Mouse (Mus musculus): ENCODE data around the gene Angptl8. TPM values are rescaled to one million over a fixed set of nuclear protein-coding genes. Genes with fewer than 3 reads are reported as not detected.

Angptl8 gene
- polyA plus RNA-seq, 1 experiment from 2014 or later = 0.66 TPM

DNA sequence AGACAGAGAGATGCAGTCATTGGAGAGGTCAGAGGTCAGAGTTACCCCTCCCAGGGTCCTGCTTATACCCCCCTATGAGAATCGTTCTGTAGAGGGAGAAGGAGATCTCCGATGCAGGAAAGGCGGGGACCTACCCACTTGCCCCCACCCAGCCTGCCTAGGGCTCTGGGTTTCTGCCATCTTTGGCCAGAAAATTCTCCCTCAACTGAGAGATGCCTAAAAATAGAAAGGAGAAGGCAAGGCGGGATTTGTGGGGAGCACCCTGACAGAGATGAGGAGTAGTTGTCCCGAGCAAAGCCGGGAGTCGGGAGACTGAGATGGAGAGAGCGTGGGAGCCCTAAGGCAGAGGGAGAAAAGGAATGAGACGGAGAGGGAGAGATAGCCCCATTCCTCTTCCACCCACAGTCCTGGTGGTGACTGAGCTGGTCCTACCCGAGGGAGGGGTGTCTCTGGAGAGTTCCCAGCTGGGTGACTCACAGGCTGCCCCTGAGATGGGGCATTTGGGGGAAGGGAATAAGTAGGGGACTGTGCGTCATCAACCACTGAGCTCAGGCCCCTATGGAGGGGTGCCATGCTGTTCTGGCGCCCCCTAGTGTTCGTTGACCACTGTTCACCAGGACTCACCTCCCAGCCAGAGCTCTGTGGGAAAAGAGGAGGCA, 31.2 kb upstream of the Angptl8 start:
- WGBS = 39% methylated on average over 13 of the region's 13 CpGs
- Histone ChIP-seq H3K27ac (ENCODE audit: low read depth, low read length) (no peak overlapping the region), H3K27me3 (replicated peaks; ENCODE audit: control insufficient read depth, insufficient read depth, low read length) (no peaks in the 10 kb centered on the region), H3K4me1 (ENCODE audit: control insufficient read depth, insufficient read depth, low read depth, low read length) (no peaks in the 10 kb centered on the region), H3K9ac (ENCODE audit: low read depth, low read length) (0 out of 2 replicates have a peak overlapping the region, but pooled peaks have one; percentile 8), H3K4me3 (ENCODE audit: low read length) (no peak overlapping the region), H3K9me3 (ENCODE audit: control insufficient read depth, low read length) (no peaks in the 10 kb centered on the region), H3K4me2 (ENCODE audit: low read length) (no peak overlapping the region), H3K36me3 (ENCODE audit: control insufficient read depth, insufficient read depth, low read length) (no peaks in the 10 kb centered on the region)
- peak; percentile 85 for ATAC-seq

DNA sequence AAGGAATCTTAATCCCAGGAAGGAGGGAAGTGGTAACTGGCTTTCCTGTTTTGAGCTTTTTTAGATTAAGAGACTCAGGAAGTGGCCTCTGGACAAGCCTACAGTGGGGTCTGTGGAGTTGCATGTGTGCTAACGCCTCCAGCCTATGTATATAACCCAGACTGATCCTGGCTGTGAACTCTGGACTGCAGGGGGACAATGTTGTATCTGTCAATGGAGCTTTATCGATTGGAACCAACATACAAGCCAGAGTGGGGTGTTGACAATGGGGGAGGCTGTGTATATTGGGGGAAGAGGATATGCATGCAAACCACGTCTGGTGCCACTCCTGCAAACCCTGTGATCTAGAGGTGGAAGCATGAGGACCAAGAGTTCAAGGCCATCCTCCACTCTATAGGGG, 28.9 kb upstream of the Angptl8 start:
- ATAC-seq = no peak
- no peak overlapping the region for H3K4me2 ChIP-seq (ENCODE audit: low read length)
- H3K36me3 ChIP-seq (ENCODE audit: control insufficient read depth, insufficient read depth, low read length) = no peaks in the 10 kb centered on the region
- no peak overlapping the region for H3K27ac ChIP-seq (ENCODE audit: low read depth, low read length)
- H3K27me3 ChIP-seq (replicated peaks; ENCODE audit: control insufficient read depth, insufficient read depth, low read length) = no peaks in the 10 kb centered on the region
- H3K9ac ChIP-seq (ENCODE audit: low read depth, low read length) = no peak overlapping the region
- H3K4me1 ChIP-seq (ENCODE audit: control insufficient read depth, insufficient read depth, low read depth, low read length) = no peaks in the 10 kb centered on the region
- 68% methylated on average over 3 of the region's 3 CpGs for WGBS
- no peaks in the 10 kb centered on the region for H3K9me3 ChIP-seq (ENCODE audit: control insufficient read depth, low read length)
- no peak overlapping the region for H3K4me3 ChIP-seq (ENCODE audit: low read length)

DNA sequence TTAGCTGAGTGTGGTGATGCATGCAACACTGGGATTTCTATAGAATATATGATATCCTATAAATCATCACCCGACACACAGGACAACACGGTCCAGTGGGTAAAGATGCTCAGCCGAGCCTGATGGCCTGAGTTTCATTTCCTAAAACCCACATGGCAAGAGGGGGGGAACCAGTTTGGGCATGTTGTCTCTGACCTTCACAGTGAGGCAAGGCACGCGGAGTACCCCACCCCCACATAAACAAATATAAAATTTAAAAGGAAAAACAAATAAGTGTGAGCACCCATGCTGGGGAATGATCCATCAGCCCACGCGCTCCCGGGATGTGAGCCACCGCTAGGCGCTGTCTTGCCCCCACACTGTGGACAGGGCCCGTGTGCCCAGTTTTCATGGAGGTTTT, 28.3 kb upstream of the Angptl8 start:
- 78% methylated on average over 11 of the region's 11 CpGs for WGBS
- Histone ChIP-seq H3K9ac (ENCODE audit: low read depth, low read length) (no peak overlapping the region), H3K27me3 (replicated peaks; ENCODE audit: control insufficient read depth, insufficient read depth, low read length) (no peaks in the 10 kb centered on the region), H3K4me2 (ENCODE audit: low read length) (no peak overlapping the region), H3K4me1 (ENCODE audit: control insufficient read depth, insufficient read depth, low read depth, low read length) (no peaks in the 10 kb centered on the region), H3K4me3 (ENCODE audit: low read length) (no peak overlapping the region), H3K27ac (ENCODE audit: low read depth, low read length) (no peak overlapping the region), H3K36me3 (ENCODE audit: control insufficient read depth, insufficient read depth, low read length) (no peaks in the 10 kb centered on the region), H3K9me3 (ENCODE audit: control insufficient read depth, low read length) (no peaks in the 10 kb centered on the region)
- no peak for ATAC-seq

DNA sequence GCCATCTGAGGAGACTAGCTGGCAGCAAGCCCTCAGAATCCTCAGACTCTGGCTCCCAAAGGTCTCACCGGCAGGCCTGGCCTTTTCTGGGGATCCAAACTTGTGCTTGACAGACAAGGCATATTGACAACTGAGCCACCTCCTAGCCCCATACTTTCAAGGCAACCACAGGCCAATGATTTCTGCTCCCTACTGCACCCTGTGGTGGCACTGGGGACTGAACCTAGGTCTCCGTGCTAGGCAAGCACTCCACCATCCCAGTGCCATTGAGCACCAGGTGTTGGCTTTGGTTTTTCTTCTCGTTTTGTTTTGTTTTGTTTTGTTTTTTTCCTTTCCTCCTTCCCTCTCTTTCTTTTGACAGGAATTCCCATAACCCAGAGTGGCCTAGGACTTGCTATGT, 26.7 kb upstream of the Angptl8 start:
- Histone ChIP-seq H3K9ac (ENCODE audit: low read depth, low read length) (no peak overlapping the region), H3K4me1 (ENCODE audit: control insufficient read depth, insufficient read depth, low read depth, low read length) (no peaks in the 10 kb centered on the region), H3K4me2 (ENCODE audit: low read length) (no peak overlapping the region), H3K36me3 (ENCODE audit: control insufficient read depth, insufficient read depth, low read length) (no peaks in the 10 kb centered on the region), H3K27me3 (replicated peaks; ENCODE audit: control insufficient read depth, insufficient read depth, low read length) (no peaks in the 10 kb centered on the region), H3K4me3 (ENCODE audit: low read length) (no peak overlapping the region), H3K27ac (ENCODE audit: low read depth, low read length) (no peak overlapping the region), H3K9me3 (ENCODE audit: control insufficient read depth, low read length) (no peaks in the 10 kb centered on the region)
- 61% methylated on average over 3 of the region's 3 CpGs for WGBS
- no peak for ATAC-seq

DNA sequence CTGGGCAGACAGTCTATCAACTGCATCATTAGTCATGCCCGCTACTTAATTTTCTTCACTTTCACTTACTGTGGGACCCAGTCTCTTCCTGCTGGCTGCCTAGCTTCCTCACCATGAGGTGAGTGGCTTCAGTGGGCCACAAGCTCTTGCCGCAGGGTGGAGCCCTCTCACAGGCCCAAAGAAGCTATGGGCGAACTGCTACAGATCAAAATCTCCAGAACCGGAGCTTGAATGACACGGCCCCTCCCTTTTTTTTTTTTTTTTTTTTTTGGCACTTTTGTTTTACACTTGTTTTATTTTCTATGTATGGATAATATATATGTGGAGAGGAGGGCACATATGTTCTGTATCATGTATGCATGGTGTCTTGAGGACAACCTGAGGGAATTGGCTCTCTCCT, 24.1 kb upstream of the Angptl8 start:
- H3K4me3 ChIP-seq (ENCODE audit: low read length) = no peak overlapping the region
- H3K4me2 ChIP-seq (ENCODE audit: low read length) = no peak overlapping the region
- 94% methylated on average over 5 of the region's 5 CpGs for WGBS
- ATAC-seq = no peak
- no peak overlapping the region for H3K9ac ChIP-seq (ENCODE audit: low read depth, low read length)
- no peaks in the 10 kb centered on the region for H3K27me3 ChIP-seq (replicated peaks; ENCODE audit: control insufficient read depth, insufficient read depth, low read length)
- H3K9me3 ChIP-seq (ENCODE audit: control insufficient read depth, low read length) = no peaks in the 10 kb centered on the region
- no peaks in the 10 kb centered on the region for H3K4me1 ChIP-seq (ENCODE audit: control insufficient read depth, insufficient read depth, low read depth, low read length)
- no peaks in the 10 kb centered on the region for H3K36me3 ChIP-seq (ENCODE audit: control insufficient read depth, insufficient read depth, low read length)
- H3K27ac ChIP-seq (ENCODE audit: low read depth, low read length) = no peak overlapping the region

DNA sequence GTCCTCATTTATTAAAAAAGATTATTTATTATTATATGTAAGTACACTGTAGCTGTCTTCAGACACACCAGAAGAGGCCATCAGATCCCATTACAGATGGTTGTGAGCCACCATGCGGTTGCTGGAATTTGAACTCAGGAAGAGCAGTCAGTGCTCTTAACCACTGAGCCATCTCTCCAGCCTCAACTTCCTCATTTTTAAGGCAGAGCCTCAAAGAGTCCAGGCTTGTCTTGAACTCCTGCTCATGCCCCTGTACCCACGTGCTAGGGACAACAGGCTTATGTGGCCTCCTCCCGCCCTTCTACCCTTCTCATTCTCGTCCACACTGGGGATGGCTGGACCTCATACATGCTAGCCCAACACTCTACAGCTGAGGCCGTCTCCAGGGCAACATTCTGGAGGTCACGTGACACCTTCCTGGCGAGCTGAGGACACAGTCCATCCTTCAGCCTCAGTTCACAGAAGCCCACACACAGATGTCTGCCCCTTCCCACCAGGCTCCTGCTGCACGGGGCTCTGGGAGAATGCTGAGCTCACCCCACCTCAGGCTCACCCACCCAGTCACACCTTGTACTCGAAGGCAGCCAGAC, 18.5 kb upstream of the Angptl8 start:
- H3K4me2 ChIP-seq (ENCODE audit: low read length) = no peak overlapping the region
- WGBS = 66% methylated on average over 9 of the region's 9 CpGs
- no peaks in the 10 kb centered on the region for H3K4me1 ChIP-seq (ENCODE audit: control insufficient read depth, insufficient read depth, low read depth, low read length)
- H3K4me3 ChIP-seq (ENCODE audit: low read length) = no peak overlapping the region
- H3K9me3 ChIP-seq (ENCODE audit: control insufficient read depth, low read length) = no peaks in the 10 kb centered on the region
- no peaks in the 10 kb centered on the region for H3K27me3 ChIP-seq (replicated peaks; ENCODE audit: control insufficient read depth, insufficient read depth, low read length)
- no peak overlapping the region for H3K27ac ChIP-seq (ENCODE audit: low read depth, low read length)
- no peak overlapping the region for H3K9ac ChIP-seq (ENCODE audit: low read depth, low read length)
- no peak for ATAC-seq
- H3K36me3 ChIP-seq (ENCODE audit: control insufficient read depth, insufficient read depth, low read length) = no peaks in the 10 kb centered on the region

DNA sequence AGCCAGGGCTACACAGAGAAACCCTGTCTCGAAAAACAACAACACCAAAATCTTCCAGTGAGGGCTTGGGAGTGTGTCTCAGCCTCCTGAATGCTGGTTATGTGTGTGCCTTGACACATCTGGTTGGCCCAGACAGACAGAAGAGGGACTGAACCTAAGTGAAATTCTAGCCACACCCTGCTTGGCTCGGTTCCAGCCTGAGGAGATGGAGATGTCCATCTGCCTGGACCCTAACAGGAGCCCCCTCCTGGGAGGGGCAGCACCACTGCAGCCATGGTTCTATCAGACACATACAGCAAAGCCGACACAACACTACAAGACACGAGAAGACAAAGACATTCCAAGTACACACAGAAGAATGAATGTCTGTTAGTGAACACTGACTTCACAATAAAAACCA, 17.2 kb upstream of the Angptl8 start:
- H3K9ac ChIP-seq (ENCODE audit: low read depth, low read length) = no peak overlapping the region
- WGBS = 73% methylated on average over 4 of the region's 4 CpGs

DNA sequence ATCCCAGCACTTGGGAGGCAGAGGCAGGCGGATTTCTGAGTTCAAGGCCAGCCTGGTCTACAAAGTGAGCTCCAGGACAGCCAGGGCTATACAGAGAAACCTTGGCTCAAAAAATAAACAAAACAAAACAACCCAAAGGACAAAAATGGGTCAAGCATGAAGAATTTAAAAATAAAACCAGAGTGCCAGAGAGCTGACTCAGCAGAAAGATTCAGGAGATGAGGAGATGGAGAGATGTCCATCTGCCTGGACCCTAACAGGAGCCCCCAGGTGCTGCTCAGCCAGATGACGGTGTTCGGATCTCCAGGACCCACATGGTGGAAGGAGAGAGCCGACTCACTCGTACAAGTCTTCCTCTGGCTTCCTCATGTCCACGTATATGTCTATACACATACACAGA, 16.7 kb upstream of the Angptl8 start:
- Histone ChIP-seq H3K4me1 (ENCODE audit: control insufficient read depth, insufficient read depth, low read depth, low read length) (no peaks in the 10 kb centered on the region), H3K4me3 (ENCODE audit: low read length) (no peak overlapping the region)
- no peak for ATAC-seq

More for the DNA sequence above, 17.2 kb upstream of the Angptl8 start:
- Histone ChIP-seq H3K4me3 (ENCODE audit: low read length) (no peak overlapping the region), H3K27me3 (replicated peaks; ENCODE audit: control insufficient read depth, insufficient read depth, low read length) (no peaks in the 10 kb centered on the region), H3K9me3 (ENCODE audit: control insufficient read depth, low read length) (no peaks in the 10 kb centered on the region), H3K4me1 (ENCODE audit: control insufficient read depth, insufficient read depth, low read depth, low read length) (no peaks in the 10 kb centered on the region), H3K4me2 (ENCODE audit: low read length) (no peak overlapping the region), H3K36me3 (ENCODE audit: control insufficient read depth, insufficient read depth, low read length) (no peaks in the 10 kb centered on the region), H3K27ac (ENCODE audit: low read depth, low read length) (no peak overlapping the region)
- no peak for ATAC-seq

DNA sequence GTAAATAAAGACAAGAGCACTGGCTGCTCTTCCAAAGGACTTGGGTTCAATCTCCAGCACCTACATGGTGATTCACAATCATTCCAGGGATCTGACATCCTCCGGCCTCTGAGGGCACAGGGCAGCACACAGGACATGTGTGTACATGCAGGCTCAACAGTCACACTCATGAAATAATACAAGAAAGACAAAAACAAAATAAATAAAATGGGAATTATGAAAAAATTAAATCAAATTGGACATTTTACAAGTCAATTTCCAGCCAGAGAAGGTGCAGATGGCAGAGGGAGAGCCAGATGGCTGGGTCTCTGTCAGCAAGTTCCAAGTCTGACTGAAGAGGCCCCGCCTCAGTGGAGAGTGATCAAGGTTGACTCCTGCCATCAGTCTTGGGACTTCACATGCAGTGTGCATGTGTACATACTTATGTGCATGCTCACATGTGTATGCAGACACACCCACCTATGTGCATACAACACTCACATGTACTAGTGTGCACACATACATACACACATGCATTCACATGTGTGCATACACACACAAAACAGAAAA, 16.1 kb upstream of the Angptl8 start:
- Histone ChIP-seq H3K4me2 (ENCODE audit: low read length) (no peak overlapping the region), H3K27ac (ENCODE audit: low read depth, low read length) (no peak overlapping the region; the same call in 1 of the 2 replicates), H3K9me3 (ENCODE audit: control insufficient read depth, low read length) (no peaks in the 10 kb centered on the region), H3K4me3 (ENCODE audit: low read length) (no peak overlapping the region), H3K27me3 (replicated peaks; ENCODE audit: control insufficient read depth, insufficient read depth, low read length) (no peaks in the 10 kb centered on the region), H3K4me1 (ENCODE audit: control insufficient read depth, insufficient read depth, low read depth, low read length) (no peaks in the 10 kb centered on the region), H3K9ac (ENCODE audit: low read depth, low read length) (no peak overlapping the region), H3K36me3 (ENCODE audit: control insufficient read depth, insufficient read depth, low read length) (no peaks in the 10 kb centered on the region)
- ATAC-seq = no peak
- WGBS = 91% methylated on average over 2 of the region's 2 CpGs

More for the DNA sequence above, 16.7 kb upstream of the Angptl8 start:
- Histone ChIP-seq H3K27me3 (replicated peaks; ENCODE audit: control insufficient read depth, insufficient read depth, low read length) (no peaks in the 10 kb centered on the region), H3K4me2 (ENCODE audit: low read length) (no peak overlapping the region), H3K9ac (ENCODE audit: low read depth, low read length) (no peak overlapping the region), H3K27ac (ENCODE audit: low read depth, low read length) (no peak overlapping the region; the same call in 1 of the 2 replicates), H3K9me3 (ENCODE audit: control insufficient read depth, low read length) (no peaks in the 10 kb centered on the region), H3K36me3 (ENCODE audit: control insufficient read depth, insufficient read depth, low read length) (no peaks in the 10 kb centered on the region)
- 92% methylated on average over 6 of the region's 6 CpGs for WGBS
